Mouse (Mus musculus): Measurements from ENCODE around the gene Ly6g6e.

Ly6g6e gene

DNA sequence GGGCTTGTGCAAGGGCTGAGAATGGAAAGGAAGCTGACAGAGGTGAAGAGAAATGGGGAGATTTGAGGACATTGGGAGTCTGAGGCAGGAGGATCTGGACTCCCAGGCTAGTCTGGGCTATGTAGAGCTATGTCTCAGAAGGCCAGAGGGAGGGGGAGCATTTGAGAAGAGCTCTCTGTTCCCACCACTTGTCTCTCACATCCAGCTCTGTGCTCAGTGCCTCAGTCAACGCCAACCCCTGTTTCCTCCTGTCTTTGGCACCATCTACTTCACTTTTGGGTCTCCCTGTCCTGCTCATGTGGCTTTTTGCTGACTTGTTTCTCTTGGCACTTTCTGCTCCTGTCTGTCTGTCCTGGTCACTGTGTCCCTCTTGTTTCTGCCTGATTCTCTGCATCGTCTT is 583 bp downstream of the Ly6g6e start:
- no peak for DNase-seq

DNA sequence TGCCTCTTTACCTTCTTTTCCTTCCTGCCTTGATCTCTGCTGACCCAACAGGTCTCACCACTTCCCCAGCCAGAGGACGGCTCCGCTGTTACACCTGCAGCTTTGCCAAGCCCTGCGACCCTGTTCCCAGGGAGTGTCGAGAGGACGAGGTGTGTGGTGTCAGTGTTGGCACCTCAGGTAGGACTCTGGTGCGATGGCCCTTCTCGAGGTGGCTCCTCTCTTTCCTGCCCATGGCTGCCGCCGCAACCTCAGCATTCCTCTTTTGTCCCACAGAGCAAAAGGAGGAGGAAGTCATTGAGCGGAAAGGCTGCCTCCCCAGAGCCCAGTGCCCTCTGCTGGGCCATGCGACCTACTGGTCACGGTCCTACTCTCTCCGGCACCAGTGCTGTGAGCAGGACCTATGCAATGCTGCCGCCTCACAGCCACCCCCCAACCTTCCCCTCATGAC is 1.1 kb downstream of the Ly6g6e start, which contains the start of gene Ly6g6d:
TSS of gene Ly6g6d (minus strand) at position 280 of the 448 bp plus-strand sequence.
- peak; percentile 73 to 87 for DNase-seq

DNA sequence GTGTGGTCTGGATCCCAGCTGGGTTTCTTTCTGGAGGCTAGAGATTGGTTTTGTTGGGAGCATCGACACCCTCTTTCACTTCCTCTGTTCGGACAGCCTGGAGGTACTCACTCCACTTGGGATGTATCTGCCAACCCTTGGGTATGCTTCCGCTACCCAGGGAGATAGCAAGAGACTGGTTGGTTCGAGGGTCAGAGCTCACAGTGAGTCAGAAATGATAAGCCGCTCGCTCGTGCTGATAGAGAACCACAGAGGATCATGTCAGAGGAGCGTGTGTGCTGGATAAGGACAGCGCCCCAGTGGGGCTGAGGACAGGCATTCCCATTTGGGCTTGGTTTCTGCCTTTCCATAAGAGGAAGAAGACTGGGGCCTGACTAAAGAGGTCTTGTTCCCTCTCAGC is 3.1 kb downstream of the Ly6g6e start:
- no peak for DNase-seq

DNA sequence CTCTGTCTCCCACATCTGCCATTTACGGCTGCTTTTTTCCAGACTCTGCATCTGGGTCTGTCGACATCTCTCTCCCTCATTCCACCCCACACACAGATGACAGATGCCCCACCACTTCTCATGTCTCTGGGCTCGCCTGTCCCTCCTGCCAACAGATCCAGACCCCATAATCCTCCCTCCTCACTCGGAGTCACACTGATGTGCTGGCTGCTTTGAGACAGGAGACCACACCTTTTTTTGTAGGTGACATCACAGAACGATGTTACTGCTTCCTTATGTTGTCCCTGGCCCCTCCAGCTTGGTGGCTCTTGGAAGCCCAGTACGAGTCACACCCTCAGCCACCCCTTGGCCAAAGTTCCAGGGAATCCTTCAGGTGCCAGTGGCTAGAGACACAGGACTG is 3.5 kb downstream of the Ly6g6e start:
- DNase-seq = no peak

DNA sequence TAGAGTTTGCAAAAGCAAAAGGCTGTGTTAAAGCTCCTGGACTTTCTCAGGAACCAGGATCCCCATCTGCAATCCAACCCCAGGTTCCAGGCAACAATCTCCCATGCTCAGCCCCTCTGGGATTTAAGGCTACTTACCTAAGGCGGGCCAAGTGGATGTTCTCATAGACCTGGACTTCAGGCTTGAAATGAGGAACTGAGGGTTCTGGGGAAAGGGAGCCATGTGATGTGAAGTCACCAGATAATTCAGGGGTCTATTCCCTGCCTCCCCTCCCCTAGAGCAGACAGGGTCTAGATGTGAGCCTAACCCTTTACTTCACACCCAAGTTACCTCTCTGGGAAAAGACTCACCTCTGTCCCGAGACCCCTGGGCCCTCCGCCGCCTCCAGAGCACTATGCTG is 4.0 kb downstream of the Ly6g6e start:
- DNase-seq = no peak

DNA sequence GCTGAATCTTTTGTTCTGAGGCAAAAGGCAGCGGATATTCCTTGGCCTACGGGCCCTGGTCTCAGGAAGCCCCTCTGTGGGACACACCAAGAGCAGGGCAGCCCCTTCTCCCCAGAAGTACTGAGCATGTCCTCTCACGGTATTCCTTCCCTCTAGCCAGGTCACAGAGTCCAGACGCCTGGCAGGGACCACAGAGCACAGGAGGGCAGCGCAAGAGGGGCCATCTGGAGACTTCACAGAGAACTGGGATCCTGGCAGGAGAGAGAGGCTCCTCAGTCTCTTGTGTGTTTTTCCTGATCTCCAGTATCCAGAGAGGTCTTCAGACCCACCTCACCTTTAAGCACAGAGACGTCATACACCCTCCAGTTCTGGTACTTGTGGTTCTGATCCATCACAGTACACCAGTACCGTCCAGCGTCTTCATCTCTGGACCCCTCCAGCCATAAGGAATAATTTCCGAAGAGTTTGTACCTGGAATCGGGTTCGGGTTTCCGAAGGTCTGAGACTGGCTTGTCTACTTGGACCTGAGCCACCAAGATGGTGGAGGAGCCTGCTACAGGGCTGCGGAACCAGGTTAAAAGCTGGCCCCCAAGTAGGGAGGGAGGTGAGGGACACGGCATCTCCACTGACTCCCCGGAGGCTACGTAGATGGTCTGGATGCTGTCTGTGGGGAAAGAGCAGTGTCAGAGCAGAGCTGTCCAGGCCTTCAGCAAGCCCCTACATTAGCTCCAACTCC is 6.3 kb downstream of the Ly6g6e start:
- no peak for DNase-seq

DNA sequence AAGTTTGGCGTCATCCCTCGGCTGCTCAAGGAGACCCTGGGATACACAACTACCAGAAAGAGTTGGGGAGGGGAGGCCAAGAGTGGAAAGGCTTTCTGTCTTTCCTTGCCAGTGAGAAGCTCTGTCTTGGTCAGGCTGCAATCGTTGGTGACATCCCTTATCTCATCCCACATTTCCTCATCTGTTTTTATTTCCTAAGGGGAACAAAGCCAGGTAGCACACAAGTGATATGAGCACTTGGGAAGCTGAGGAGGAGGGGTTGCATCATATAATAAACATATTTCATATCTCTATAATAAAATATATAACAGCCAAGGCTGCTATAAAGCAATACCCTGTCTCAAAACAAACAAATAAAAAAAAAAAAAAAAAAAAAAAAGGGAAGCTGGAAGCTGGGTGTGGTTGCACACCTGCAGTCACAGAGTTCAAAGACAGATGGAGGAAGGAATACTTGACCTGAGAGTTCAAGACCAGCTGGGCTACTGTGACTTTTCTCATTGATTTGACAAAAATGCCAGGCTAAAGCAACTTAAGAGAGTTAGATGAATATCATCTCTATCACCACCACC is 7.3 kb downstream of the Ly6g6e start:
- no peak for DNase-seq

DNA sequence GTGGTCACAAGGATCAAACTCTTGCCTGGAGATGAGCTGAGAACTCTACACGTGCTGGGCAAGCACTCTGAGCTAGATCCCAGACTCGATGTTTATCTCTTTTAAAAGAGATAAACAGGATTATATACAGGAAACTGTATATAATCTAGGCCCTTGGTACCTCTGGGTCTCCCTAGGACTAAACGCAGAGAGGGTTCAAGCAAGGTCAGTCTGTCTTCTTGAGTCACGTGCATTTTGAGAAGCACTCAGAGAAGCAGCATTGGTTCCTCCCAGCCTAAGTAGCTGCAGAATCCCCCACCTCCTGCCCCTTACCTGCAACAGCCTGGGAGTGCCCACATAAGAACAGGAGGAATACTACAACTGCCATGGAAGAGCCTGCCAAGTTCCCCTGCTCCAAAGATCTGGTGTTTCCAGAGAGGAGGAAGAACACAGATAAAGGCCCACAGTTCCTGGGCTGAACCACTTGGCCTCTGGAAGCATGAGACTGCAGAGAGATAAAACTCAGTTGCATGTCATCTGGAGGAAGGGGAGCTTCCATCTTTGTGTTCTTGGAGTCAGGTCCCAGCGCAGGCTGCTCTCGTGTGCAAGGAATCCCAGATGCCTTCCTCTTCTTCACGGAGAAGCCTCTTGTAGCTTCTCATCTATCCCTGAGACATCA is 8.6 kb downstream of the Ly6g6e start, which contains the start of gene Ly6g6f:
TSS of gene Ly6g6f (minus strand) at position 403 of the 658 bp plus-strand sequence.
- DNase-seq = no peak

DNA sequence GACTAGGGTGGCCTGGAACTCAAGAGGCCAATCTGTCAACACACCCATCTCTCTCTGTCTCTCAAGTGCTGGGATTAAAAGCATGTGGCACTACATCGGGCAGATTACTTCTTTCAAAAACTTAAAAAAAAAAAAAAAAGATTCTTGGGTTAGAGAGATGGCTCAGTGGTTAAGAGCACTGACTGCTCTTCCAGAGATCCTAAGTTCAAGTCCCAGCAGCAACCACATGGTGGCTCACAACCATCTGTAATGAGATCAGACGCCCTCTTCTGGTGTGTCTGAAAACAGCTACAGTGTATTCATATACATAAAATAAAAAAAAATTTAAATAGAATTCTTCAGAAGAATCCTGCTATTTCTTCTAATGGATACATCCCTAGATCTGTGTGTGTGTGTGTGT is 11.4 kb downstream of the Ly6g6e start:
- DNase-seq = no peak

DNA sequence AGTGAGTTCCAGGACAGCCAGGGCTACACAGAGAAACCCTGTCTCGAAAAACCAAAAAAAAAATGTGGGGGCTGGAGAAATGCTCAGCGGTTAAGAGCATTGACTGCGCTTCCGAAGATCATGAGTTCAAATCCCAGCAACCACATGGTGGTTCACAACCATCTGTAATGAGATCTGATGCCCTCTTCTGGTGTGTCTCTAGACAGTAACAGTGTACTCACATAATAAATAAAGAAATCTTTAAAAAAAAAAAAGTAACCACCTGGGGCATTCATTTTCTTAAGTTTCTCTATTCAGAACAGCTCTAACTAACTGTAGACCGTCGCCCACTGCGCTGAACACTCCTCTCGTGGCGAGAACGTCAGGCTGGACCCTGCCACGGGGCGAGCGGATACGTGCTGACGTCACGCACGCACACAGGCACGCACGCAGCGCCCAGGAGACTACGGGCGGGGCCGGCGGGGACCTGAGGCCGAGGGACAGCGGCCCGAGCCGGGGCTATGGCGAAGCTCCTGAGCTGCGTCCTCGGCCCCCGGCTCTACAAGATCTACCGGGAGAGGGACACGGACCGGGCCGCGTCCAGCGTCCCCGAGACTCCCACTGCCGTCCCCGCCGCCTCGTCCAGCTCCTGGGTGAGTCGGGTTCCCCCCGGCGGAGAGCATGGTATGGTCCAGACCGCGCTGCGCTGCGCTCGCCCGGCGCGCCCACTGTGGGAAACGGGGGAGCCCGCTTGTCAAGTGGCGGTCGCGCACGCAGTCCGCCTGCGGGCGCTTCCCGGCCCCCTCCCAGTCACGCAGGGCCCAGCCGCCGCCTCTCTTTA is 12.3 kb downstream of the Ly6g6e start, which contains the start of gene Abhd16a:
TSS of gene Abhd16a (plus strand) at position 439 of the 820 bp plus-strand sequence.
- peak; percentile 95 to 98 for DNase-seq

DNA sequence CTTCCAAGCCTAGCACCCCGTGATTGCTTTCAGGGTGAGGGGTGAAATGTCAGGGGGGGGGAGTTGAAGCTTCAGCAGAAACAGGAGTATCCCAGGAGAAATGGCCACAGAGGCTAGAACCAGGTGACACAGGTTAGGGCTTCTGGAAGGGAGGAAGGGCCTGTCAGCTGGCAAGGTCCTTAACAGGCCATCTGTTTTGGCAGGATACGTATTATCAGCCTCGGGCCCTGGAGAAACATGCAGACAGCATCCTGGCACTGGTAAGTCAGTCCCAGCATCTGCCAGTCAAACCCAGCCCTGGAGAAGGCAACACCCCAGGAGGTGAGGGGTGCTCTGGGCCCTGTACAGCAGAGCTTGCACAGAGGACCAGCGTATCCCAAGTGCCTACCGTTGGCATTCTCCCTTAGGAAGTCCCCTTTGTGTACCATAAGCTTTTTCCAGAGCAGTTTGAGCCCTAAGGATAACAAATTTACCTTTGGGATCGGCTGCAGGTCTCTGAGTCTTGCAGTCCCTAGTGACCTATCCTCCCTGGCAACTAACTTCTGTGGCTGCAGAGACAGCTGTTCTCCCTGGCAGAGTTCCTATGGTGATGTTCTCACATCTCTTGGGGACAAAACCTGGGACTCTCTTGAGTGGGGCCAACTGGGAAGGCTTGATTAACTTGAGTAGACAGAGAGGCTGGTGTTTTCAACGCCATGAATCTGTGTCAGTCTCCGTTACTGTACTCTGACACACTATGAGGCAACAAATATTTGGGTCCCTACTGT is 13.6 kb downstream of the Ly6g6e start:
- no peak for DNase-seq

DNA sequence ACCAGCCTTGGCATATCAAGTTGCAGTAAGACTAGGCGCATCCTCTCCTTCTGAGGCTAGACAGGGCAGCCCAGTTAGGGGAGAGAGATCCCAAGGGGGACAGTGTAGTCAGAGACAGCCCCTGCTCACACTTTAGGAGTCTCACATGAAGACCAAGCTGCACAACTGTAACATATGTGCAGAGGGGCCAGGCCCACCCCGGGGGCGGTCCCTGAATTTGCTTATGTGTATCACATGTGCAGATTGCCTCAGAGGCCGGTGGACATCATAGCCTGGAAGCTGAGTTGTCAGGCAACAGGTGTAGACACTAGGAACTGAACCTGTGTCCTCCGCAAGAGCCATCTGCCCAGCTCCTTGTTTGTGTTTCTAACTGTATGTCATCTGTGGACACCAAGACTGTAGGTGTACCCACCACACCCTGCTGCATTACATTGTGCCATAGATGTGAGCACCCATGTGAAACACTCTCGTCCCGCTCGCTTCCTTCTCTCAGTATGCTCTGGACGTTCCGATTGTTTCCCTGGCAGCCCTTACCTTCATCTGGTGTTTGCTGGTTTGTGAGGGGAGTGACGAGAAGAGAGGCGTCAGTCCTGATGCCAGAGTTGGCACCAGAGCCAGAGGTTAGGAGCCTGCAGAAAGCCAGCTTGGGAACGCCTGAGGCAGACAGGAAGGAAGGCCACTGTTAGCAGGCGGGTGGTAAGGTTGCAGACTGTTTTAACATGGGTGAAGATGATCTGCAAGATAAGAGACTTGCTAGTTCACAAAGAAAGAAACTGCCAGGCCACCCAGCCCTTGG is 15.9 kb downstream of the Ly6g6e start:
- DNase-seq = no peak

DNA sequence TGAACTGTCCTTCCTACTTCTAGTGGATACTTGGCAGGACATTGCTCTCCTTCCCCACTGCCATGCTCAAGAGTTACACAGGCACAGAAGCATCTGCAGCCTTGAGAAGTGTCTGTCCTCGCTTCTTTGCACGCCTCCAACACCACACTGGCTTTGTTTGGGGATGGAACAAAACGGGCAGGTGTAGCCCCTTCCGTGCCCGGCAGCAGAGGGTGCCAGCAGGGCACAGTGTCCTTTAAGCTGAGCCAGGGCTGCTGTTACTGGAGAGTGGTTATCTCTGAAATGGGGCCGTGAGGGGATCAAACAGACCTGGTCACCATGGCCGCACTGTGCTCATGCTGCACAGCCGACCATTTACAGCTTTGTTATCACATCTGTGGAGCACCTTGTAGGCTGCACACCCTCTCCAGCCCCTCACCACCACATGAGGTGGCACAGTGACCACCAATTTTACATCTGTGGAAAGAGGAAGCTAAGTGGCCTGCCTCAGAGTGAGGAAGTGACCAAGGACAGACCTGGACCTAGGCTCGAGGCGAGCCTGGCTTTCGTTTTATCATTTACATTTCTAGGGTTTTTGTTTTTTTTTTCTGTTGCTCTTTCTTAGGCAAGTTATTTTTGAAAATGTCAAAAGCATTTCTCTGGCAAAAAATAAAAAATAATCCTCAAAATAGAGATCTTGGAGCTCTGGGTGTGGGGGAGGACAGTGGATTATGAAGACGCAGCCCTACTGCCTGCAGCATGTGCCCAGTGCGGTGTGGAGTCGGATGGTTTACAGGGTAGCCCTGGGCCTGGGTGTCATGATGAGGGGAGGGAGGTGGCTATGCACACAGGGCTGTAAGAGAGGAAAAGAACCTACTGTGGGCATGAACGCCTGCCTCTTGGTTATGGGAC is 18.0 kb downstream of the Ly6g6e start:
- no peak for DNase-seq

DNA sequence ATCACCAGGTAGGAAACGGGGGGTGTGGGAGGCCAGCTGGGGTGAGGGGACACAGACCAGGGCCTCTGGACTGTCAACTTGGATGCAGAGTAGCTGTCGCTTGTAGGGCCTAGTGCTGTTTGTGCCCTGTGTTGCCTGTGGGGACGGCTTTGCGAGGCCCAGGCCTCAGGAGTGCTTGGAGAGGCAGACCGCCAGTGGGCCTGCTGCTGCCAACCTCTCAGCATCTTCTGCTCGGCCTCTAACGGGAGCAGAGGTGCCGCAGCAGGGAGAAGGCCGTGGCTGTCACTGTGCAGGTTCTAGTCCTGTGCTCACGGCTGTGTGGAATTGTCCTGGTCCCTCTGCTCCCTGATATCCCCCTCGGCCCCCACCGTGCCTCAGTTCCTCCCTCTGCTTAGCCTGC is 19.9 kb downstream of the Ly6g6e start:
- no peak for DNase-seq

DNA sequence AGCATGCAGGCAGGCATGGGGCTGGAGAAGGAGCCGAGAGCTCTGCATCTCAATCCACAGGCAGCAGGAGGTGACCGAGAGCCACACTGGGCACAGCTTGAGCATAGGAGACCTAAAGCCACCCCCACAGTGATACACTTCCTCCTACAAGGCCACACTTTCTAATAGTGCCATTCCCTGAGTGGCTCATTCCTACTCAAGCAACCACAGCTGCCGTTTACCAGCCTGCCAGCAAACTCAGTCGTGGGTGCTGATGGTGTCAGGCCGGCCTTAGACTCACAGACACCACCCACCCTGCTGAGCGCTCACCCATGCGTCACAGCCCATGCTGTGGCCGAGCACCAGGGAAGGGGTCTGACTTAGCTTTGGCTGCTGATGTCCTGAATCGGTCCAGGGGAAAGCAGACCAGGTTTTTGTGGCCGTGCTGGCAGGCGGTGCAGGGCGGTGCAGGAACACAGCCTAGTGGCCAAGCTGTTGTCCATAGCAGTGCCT is 20.5 kb downstream of the Ly6g6e start:
- peak; percentile 42 to 53 for DNase-seq

DNA sequence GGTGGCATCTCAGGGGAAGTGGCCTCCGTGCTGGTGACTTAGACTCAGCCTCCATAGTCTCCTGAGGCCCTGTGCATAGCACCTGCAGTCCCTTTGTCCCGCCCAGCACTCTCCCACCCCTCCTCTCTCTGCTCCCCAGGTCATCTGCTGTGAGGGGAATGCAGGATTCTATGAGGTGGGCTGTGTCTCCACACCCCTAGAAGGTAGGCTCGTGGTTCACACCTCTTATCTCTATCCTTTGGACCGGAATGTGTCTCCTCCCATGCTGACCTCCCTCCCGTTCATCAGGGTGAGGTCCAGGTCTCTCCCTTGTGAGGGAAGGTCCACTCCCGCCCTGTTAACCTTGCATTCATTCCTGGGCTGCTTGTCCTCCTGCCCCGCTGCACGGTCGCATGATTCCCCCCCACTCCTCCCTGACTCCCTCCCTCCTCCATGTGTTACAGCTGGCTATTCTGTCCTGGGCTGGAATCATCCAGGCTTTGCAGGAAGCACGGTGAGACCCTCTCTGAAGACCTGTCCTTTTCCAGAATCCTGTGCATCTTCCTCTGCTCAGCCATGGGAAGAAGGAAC is 23.6 kb downstream of the Ly6g6e start:
- DNase-seq = peak in 1 of 2 experiments; percentile 76

DNA sequence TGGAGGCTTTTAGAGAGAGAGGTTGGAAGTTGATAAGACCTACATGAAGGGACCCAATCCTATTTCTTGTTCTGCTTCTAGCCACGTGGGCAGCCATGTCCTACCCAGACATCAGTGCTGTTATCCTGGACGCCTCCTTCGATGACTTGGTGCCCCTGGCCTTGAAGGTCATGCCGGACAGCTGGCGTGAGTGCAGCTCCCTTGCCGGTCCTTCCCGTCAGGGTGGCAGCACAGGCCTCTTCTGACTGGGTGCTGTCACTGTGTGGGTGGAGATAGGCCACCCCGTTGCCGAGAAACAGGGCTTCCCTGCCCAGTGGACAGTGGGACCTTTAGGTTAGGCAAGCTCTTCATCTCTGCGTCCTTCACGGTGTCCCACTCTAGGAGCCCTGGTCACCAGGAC is 24.5 kb downstream of the Ly6g6e start:
- no peak for DNase-seq

DNA sequence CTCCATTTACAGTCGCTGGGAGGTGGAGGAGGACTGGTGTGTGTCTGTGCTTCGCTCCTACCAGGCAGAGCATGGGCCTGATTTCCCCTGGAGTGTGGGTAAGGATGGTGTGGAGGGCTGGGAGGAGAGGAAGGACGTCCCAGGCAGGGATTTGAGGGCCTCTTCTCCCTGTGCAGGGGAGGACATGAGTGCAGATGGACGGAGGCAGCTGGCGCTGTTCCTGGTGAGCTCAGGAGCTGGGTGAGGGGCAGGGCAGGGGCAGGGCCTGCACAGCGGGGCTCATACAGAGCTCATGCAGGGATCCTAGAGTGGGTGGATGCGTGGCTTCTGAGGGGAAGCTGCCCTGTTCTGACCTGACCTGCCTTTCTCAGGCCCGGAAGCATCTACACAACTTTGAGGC is 25.6 kb downstream of the Ly6g6e start:
- no peak for DNase-seq

DNA sequence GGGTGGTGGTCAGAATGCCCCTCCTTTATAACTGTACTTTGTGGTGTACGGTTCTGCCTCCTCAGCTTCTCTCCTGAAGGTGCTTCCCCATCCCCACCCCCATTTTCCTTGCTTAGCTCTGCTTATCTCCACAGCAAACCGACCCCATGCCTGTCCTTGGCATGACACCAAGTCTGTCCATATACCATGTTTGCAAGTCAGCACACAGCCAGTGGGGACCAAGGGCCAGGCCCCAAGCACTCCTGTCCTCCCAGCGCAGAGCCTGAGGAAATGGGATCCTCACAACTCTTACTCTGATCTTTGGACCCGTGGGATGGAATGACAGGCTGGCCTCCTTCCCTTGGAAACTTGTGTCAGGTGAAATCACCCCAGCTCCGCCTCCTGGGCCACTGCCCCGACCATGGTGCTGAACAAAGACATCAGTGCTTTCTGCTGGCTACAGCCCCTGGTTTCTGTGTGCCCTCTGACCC is 26.6 kb downstream of the Ly6g6e start:
- peak; percentile 79 to 90 for DNase-seq

DNA sequence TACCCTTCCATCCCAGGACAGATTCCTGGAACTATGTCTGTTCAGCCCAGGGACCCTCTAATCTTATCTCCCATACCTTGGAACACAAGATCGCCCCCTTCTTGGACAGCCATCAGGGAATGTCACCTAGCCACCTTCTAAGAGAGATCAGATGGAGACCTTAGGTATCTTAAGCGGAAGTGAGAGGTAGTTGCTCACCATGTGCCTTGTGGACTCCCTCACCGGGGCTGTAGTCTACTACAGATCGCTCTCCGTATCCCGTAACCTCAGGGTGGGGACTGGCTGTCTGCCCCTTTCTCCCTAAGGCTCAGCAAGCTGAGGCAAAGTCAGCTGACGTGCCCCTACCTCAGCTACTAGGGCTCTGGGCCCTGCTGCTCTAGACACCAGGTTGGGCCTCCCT is 27.4 kb downstream of the Ly6g6e start:
- no peak for DNase-seq
